Mouse (Mus musculus) hindbrain, postnatal 0 days (tissue): Measurements from ENCODE around the gene Kcnf1. TPM values are rescaled to one million over a fixed set of nuclear protein-coding genes. Genes with fewer than 3 reads are reported as not detected.

Source experiments
- ATAC-seq: fragments of 200-750 bp; cut with Nextera tagmentation; 2 replicates; pipeline ENCODE4 v1.8.0; 2017; ENCODE audit warnings: mild to moderate bottlenecking, moderate TSS enrichment, moderate library complexity
- DNase-seq: peaks from one replicate; pipeline ENCODE4 v3.0.0-alpha.2; 2015; ENCODE audit warnings: low spot score
- H3K27ac ChIP-seq: fragments of 300-500 bp; sonication (generic); 2 replicates; pipeline ENCODE4 v1.5.1; 2014; ENCODE audit warnings: mild to moderate bottlenecking
- H3K27me3 ChIP-seq: fragments of 300-500 bp; sonication (generic); 2 replicates; pipeline ENCODE4 v1.6.1; 2014; ENCODE audit warnings: low read length, mixed read lengths; ENCODE audit not compliant: insufficient read depth
- H3K36me3 ChIP-seq: fragments of 300-500 bp; sonication (generic); 2 replicates; pipeline ENCODE4 v1.6.1; 2014; ENCODE audit warnings: low read length, mixed read lengths; ENCODE audit not compliant: insufficient read depth
- H3K4me1 ChIP-seq: fragments of 300-500 bp; sonication (generic); 2 replicates; pipeline ENCODE4 v1.6.1; 2014; ENCODE audit warnings: antibody characterized with exemption, low read length, mixed read lengths; ENCODE audit not compliant: insufficient read depth
- H3K4me2 ChIP-seq: fragments of 300-500 bp; sonication (generic); 2 replicates; pipeline ENCODE4 v1.6.1; 2014; ENCODE audit warnings: low read depth, mild to moderate bottlenecking, low read length, moderate library complexity, mixed read lengths
- H3K4me3 ChIP-seq: fragments of 300-500 bp; sonication (generic); 2 replicates; pipeline ENCODE4 v1.5.1; 2014; ENCODE audit warnings: low read length
- H3K9ac ChIP-seq: fragments of 300-500 bp; sonication (generic); replicated peaks from 2 replicates; pipeline ENCODE4 v1.6.1; 2014; ENCODE audit warnings: mild to moderate bottlenecking, low read length, moderate library complexity, mixed read lengths
- H3K9me3 ChIP-seq: fragments of 300-500 bp; sonication (generic); 2 replicates; pipeline ENCODE4 v1.6.1; 2016; ENCODE audit warnings: low read length, mixed read lengths
- CTCF ChIP-seq: IDR thresholded peaks from 2 replicates; pipeline ENCODE4 v1.5.1; 2016; ENCODE audit warnings: antibody characterized with exemption, control low read depth, low read depth
- WGBS: fragments of 180-500 bp; shearing (Covaris S2); extraction: QIAGEN DNeasy Blood & Tissue Kit; methylation state at CpG from one replicate; pipeline ENCODE4 v1.1.7; 2014; 5-methylcytosine and 5-hydroxymethylcytosine counted together
- polyA plus RNA-seq: library from polyadenylated mRNA; unstranded; fragments of >200 nt; fragmentation: Nextera tagmentation; extraction: Ambion mirVana; gene quantifications from 2 replicates; pipeline ENCODE4 v1.2.1, GENCODE M21; 2015
- total RNA-seq: library from RNA; depleted of rRNA; stranded (reverse); fragments of >200 nt; gene quantifications from 2 replicates; pipeline ENCODE4 v1.2.3, GENCODE M21; 2014; rRNA removed

Kcnf1 gene
- 8.9 and 10.5 TPM in 2 replicates for total RNA-seq
- polyA plus RNA-seq = 3.0 and 3.3 TPM in 2 replicates

DNA sequence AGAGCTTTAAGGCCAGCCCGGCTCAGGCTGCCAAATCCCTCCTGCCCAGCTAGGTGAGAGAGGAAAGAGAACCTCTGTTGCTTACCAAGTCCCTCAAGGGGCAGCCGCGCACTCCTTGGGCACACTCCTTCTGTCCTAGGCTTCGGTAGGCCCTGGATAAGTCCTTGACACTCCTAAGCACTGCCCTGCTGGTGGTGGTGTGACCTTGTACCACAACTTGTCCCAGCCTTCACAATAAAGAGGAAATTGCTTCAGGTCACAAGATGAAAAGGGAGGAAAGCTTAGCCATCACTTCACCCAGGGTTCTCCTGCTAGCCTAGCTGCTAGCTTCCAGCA lies at the start of gene Kcnf1:
Kcnf1 (minus strand) TSS at position 132 of the 336 bp plus-strand sequence.
- no peak for DNase-seq

DNA sequence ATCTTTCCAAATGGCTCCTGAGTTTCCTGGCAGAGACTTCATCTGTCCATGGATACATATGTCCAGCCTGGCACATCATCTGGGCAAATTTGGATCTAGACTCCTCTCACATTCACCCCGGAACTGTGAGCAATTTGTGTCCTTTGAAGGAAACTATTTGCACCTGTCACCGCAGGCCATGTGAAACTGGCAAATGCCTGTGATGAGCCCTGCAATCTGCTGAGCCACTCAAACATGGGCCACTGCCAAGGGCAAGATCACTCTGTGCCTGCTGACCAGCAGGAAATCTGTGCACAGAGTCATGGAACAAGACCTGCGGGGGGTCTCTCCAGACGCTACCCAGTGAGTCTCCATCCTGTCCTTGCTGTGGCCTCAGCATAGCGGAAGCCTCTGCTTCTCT lies 48.3 kb upstream of the Kcnf1 start:
- H3K36me3 ChIP-seq = no peaks in the 10 kb centered on the region
- peak; percentile 39; the same call in 1 of the 2 replicates for ATAC-seq
- H3K4me3 ChIP-seq = no peak overlapping the region
- H3K4me1 ChIP-seq = peaks cover 3% of the 10 kb centered on the region; the same call in 1 of the 2 replicates
- H3K4me2 ChIP-seq = no peak overlapping the region
- no peak overlapping the region for H3K9ac ChIP-seq
- no peaks in the 10 kb centered on the region for H3K9me3 ChIP-seq
- 52% methylated on average over 5 of the region's 5 CpGs for WGBS
- no peak overlapping the region for H3K27ac ChIP-seq
- no peaks in the 10 kb centered on the region for H3K27me3 ChIP-seq
- peak; percentile 60 for DNase-seq
- no peak for TF ChIP-seq CTCF

More for the DNA sequence above, at the start of gene Kcnf1:
- H3K9me3 ChIP-seq = no peaks in the 10 kb centered on the region
- peak within 1 kb of the TSS; percentile 49; the same call in 1 of the 2 replicates for H3K27ac ChIP-seq
- H3K4me1 ChIP-seq = 0 out of 2 replicates have a peak, but pooled peaks cover 4% of the 10 kb centered on the region
- H3K4me3 ChIP-seq = peak within 1 kb of the TSS; percentile 51
- ATAC-seq = peak; percentile 30
- TF ChIP-seq CTCF = no peak
- H3K27me3 ChIP-seq = no peaks in the 10 kb centered on the region
- no peaks in the 10 kb centered on the region for H3K36me3 ChIP-seq
- peak within 1 kb of the TSS; percentile 85 for H3K4me2 ChIP-seq
- H3K9ac ChIP-seq = peak within 1 kb of the TSS; percentile 52
- 18% methylated on average over 4 of the region's 4 CpGs for WGBS

DNA sequence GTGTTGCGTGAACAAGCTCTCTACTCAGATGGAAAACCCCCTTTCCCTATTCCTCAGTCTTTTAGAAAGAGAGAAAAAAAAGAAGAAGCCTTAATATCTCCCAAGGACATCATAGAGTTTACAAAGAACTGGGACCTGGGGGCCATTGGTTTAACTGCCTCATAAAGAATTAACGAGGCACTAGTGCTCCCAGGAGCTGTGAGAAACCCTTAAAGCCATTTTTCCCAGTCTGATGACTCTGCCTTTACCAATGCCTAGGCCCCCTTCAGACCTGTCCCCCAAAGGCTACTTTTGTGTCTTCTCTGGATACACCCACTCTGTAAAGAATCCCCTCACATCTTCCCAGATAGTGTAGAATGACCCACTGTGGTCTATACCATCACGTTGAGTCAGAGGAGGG lies 46.4 kb upstream of the Kcnf1 start:
- Histone ChIP-seq H3K4me2 (no peak overlapping the region), H3K27me3 (no peaks in the 10 kb centered on the region), H3K4me3 (no peak overlapping the region), H3K36me3 (no peaks in the 10 kb centered on the region), H3K4me1 (peaks cover 3% of the 10 kb centered on the region; the same call in 1 of the 2 replicates), H3K27ac (no peak overlapping the region), H3K9me3 (no peaks in the 10 kb centered on the region), H3K9ac (no peak overlapping the region)
- ATAC-seq = no peak
- 72% methylated on average over 3 of the region's 3 CpGs for WGBS
- no peak for DNase-seq
- TF ChIP-seq CTCF = no peak

DNA sequence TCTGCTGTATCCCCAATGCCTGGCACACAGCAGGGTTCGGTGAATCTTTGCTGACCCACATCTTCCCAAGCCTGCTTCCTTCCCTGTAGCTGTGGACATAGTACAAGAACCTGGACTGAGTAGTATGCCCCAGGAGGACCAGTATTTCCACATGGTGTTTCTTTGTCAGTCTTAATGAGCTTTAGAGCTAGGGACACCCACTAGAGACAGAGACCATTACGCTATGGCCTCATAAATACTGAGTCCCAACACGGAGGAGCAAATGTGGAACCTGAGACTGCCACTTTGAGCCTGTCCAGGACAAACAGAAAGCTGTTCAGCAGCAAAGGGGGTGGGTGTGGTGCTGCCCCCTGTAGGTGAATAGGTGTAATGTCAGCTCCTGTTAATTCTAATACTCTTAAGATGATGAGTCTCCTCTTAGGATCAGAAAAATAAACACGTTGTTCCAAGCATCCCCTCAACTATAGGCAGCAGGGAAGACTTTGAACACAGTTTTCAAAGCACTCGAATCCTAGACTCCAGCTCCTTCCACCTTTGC lies 45.3 kb upstream of the Kcnf1 start:
- H3K9me3 ChIP-seq = no peaks in the 10 kb centered on the region
- no peak overlapping the region for H3K27ac ChIP-seq
- no peak for ATAC-seq

DNA sequence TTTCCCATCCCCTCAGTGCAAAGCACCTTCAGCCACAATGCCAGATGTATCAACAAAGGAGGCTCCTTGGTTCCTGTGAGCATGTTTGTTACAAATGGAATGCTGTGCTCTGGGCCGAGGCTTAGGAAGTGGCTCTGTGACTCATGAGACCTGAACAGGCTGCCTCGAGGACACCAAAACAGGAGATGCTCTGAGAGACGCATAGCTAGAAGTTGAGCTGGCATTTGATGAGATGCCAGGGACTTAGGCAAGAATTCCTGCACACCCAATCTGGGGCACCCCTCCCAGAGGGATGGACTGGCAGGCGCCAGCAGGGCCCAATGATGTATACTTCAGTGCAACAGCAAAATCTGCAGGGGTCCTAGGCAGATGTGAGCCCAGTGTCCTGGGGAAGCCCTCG lies 43.9 kb upstream of the Kcnf1 start:
- DNase-seq (no peak), ATAC-seq (no peak)
- Histone ChIP-seq H3K36me3 (no peaks in the 10 kb centered on the region), H3K9ac (no peak overlapping the region), H3K4me1 (peaks cover 3% of the 10 kb centered on the region; the same call in 1 of the 2 replicates), H3K9me3 (no peaks in the 10 kb centered on the region), H3K4me2 (no peak overlapping the region), H3K27ac (no peak overlapping the region), H3K4me3 (no peak overlapping the region), H3K27me3 (no peaks in the 10 kb centered on the region)
- WGBS = 72% methylated on average over 5 of the region's 5 CpGs
- no peak for TF ChIP-seq CTCF

More for the DNA sequence above, 45.3 kb upstream of the Kcnf1 start:
- peak; percentile 72 for TF ChIP-seq CTCF
- Histone ChIP-seq H3K4me1 (peaks cover 3% of the 10 kb centered on the region; the same call in 1 of the 2 replicates), H3K9ac (no peak overlapping the region), H3K27me3 (no peaks in the 10 kb centered on the region), H3K4me2 (no peak overlapping the region), H3K4me3 (no peak overlapping the region), H3K36me3 (no peaks in the 10 kb centered on the region)
- DNase-seq = no peak
- 52% methylated on average over 5 of the region's 5 CpGs for WGBS

DNA sequence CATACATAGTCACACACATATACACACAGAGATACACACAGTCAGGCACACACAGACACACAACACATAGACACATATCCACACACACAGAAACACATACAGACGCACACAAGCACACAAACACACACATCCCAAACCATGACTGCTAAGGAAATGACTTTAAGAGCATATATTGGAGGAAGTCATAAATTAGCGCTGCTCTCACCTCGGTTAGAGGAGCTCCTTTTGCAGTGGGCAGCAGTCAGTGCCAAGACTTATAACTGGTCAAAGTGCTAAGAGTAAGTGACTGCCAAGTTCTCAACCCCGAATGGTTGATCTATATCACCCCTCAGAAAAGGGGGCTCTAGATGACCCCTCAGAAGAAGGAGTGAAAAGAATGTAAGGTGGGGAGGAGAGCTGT lies 42.4 kb upstream of the Kcnf1 start:
- no peaks in the 10 kb centered on the region for H3K4me1 ChIP-seq
- no peak overlapping the region for H3K4me2 ChIP-seq
- ATAC-seq = no peak
- no peak overlapping the region for H3K4me3 ChIP-seq
- no peak overlapping the region for H3K9ac ChIP-seq
- H3K27me3 ChIP-seq = no peaks in the 10 kb centered on the region
- WGBS = 77% methylated on average over 4 of the region's 4 CpGs
- no peak for DNase-seq
- TF ChIP-seq CTCF = no peak
- no peak overlapping the region for H3K27ac ChIP-seq
- no peaks in the 10 kb centered on the region for H3K9me3 ChIP-seq
- no peaks in the 10 kb centered on the region for H3K36me3 ChIP-seq

DNA sequence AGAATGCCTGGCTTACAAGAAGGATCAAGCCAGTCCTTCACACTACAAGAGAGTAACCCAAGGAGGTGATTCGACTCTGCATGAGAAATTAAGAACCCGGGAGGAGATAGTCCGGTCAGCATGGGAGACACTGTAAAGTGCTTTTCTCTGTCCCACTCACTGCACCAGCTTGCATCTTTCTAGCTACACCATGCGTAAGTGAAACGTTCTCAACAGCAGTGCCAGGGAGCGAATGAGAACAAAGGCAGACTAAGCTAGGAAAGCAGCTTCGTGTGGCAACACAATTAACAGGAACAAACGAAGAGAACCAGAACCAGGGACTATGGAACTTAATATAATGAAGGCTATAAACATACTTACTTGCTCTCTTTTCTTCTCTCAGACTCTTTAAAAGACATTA lies 41.7 kb upstream of the Kcnf1 start:
- ATAC-seq (no peak), DNase-seq (no peak)
- Histone ChIP-seq H3K36me3 (no peaks in the 10 kb centered on the region), H3K4me1 (no peaks in the 10 kb centered on the region), H3K27me3 (no peaks in the 10 kb centered on the region), H3K27ac (no peak overlapping the region), H3K4me2 (no peak overlapping the region), H3K9ac (no peak overlapping the region), H3K4me3 (no peak overlapping the region), H3K9me3 (no peaks in the 10 kb centered on the region)
- 41% methylated on average over 8 of the region's 8 CpGs for WGBS
- TF ChIP-seq CTCF = no peak
